Mouse (Mus musculus) embryonic fibroblast, embryonic 13.5 days (primary cell): ENCODE measurements at regions not wholly inside any gene's neighbourhood (a gene's known extent, or its start where the extent isn't known, plus 50 kb on each side); places are given as distances from the start of the nearest gene placed in this dataset.

ENCODE experiments used
- H3K27ac ChIP-seq: 2 replicates; pipeline ENCODE4 v1.5.1; 2012; ENCODE audit warnings: low read length, control low read depth, inconsistent platforms; ENCODE audit not compliant: insufficient read depth
- H3K4me1 ChIP-seq: 2 replicates; pipeline ENCODE4 v1.6.1; 2011; ENCODE audit warnings: low read length; ENCODE audit not compliant: control insufficient read depth, insufficient read depth
- H3K4me3 ChIP-seq: 2 replicates; pipeline ENCODE4 v1.5.1; 2011; ENCODE audit warnings: mild to moderate bottlenecking, control low read depth, low read length; ENCODE audit not compliant: insufficient read depth
- CTCF ChIP-seq: IDR thresholded peaks from 2 replicates; pipeline ENCODE4 v1.5.1; 2011; ENCODE audit warnings: mild to moderate bottlenecking, control low read depth, low read length, moderate library complexity, borderline replicate concordance; ENCODE audit not compliant: insufficient read depth
- POLR2A ChIP-seq: IDR thresholded peaks from 2 replicates; pipeline ENCODE4 v1.6.1; 2011; ENCODE audit warnings: low read depth, mild to moderate bottlenecking, control low read depth, low read length, moderate library complexity

DNA sequence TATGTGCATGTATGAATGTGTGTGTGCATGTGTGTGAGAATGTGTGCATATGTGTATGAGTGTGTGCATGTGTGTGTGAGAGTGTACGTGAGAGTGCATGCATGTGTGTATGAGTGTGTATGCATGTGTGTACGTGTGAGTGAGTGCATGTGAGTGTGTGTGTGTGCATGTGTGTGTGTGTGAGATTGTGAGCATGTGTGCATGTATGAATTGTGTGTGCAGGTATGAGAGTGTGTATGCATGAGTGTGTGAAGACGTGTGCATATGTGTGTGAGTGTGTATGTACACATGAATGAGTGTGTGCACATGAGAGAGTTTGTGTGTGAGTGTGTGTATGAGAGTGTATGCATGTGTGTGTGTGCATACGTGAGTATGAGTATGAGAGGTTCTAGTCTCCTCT is 71.1 kb downstream of the Gpr6 start:
- H3K4me1 ChIP-seq: peaks cover 6% of the 10 kb centered on the region
- H3K27ac ChIP-seq: no peak overlapping the region
- TF ChIP-seq POLR2A: no peak
- TF ChIP-seq CTCF: no peak
- no peak overlapping the region for H3K4me3 ChIP-seq

DNA sequence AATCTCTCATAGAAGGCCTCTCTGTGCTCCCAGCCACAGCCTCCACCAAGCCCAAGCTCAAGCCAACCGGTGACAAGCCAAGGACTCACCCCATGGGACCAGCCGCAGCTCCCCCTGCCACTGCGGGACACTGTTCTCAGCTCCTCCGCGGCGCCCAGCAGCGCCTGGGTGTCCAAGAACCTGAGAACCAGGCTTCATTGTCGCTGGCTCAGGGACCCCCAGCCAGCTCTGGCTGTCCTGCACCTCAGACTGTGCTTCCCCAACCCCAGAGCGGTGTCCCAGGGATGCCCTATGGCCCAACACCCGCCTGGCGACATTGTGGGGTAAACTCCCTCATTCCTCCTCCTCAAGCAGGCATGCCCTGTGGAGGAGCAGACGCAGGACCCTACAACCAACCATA is 72.6 kb downstream of the Gpr6 start:
- peaks cover 6% of the 10 kb centered on the region for H3K4me1 ChIP-seq
- TF ChIP-seq POLR2A (no peak), CTCF (no peak)
- H3K4me3 ChIP-seq: no peak overlapping the region
- no peak overlapping the region for H3K27ac ChIP-seq

DNA sequence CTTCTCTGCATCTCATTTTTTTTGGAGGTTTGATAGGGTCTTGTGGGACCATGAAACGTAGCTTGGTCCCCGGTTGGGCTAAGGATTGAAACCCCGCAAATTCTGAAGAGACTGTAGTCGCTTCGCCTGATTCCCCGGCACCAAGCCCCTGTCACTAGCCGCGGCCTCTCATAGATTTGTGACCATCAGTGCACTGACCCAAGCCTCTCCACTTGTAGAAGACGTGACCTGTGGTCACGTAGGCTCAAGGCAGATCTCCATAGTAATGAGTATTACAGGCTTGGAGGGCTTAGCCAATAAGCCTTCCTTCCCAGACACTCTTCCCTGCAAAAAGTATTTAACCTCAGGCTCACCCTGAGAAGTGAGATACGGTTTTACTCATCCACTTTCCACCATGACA is 73.3 kb downstream of the Gpr6 start:
- H3K27ac ChIP-seq: no peak overlapping the region

DNA sequence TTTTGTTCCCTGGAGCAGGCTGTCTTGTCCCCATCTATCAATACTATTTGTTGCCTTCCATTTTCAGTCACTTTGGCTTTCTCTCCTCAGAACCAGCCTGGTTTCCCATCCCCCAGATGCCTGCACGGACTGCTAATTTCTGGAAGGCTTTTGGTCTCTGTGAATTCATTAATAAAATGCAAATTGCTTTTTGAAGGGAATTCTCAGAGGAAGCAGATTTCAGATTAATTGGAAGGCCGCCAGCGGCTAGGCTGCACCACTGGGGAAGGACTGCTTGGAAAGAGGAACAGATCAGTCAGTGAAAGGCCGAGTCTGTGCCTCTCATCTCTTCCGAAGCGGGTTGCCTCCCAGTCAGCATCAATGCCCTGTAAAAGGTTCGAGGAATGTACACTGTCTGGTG is 73.8 kb downstream of the Gpr6 start:
- H3K4me1 ChIP-seq: peaks cover 2% of the 10 kb centered on the region
- no peak overlapping the region for H3K27ac ChIP-seq
- TF ChIP-seq POLR2A: no peak
- no peak for TF ChIP-seq CTCF
- H3K4me3 ChIP-seq: no peak overlapping the region

More for the DNA sequence above, 73.3 kb downstream of the Gpr6 start:
- TF ChIP-seq POLR2A: no peak
- Histone ChIP-seq H3K4me3 (no peak overlapping the region), H3K4me1 (peaks cover 6% of the 10 kb centered on the region)

DNA sequence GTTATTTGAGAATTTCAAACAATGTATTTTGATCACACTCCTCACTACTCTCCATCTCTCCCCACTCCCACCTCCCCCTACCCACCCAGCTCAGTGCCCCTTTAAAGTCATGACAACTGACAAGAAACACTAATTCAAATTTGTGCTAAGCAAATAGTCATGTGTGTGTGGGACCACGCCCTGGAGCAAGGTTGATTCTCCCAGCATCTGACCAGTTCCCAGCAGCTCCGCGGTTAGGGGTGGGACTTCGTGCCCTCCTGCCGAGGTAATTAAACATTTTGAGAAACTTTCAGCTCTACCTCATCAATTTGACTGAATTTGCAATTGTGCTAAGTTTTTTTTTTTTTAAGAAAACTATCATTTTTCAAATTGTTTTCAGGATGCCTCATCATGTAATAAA is 74.5 kb downstream of the Gpr6 start:
- Histone ChIP-seq H3K4me1 (no peaks in the 10 kb centered on the region), H3K27ac (no peak overlapping the region), H3K4me3 (no peak overlapping the region)
- TF ChIP-seq CTCF (no peak), POLR2A (no peak)
